Mouse (Mus musculus): ENCODE data around the gene Dvl1. TPM values are rescaled to one million over a fixed set of nuclear protein-coding genes. Genes with fewer than 3 reads are reported as not detected.

The Dvl1 gene
- polyA plus RNA-seq, 1 experiment = 73.8 TPM

- WGBS = 59% methylated on average over 8 of the region's 8 CpGs
- DNase-seq (ENCODE audit: low read depth, low spot score) = no peak
These were observed 8.7 kb upstream of the Dvl1 start for GRCm38 (mm10) chr4:155838187-155839153.

DNA sequence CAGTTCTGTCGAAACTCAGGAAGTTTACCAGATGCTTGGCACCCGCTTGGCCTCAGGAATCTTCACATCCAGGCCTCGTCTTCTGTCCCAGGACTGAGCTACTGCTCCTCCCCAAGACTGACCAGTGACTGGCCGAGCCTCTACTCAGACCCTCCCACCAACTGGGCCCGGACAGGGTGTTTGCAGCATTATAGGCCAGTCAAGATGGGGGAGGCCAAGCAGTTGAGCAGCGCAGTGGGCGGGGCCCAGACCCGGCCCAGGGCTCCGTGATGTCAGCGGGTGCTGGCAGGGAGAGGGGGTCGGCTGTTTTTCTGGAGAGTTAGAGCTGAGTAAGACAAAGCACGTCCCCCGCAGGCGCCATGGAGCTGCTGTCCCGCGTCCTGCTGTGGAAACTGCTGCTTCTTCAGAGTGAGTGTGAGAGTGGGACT, 7.7 kb upstream of the Dvl1 start, which contains the start of gene Mxra8:
Gene Mxra8, plus strand, starts transcription at position 198 of the 428 bp plus-strand sequence.
- DNase-seq (ENCODE audit: low read depth, low spot score) = no peak
- 50% methylated on average over 16 of the region's 16 CpGs for WGBS

DNA sequence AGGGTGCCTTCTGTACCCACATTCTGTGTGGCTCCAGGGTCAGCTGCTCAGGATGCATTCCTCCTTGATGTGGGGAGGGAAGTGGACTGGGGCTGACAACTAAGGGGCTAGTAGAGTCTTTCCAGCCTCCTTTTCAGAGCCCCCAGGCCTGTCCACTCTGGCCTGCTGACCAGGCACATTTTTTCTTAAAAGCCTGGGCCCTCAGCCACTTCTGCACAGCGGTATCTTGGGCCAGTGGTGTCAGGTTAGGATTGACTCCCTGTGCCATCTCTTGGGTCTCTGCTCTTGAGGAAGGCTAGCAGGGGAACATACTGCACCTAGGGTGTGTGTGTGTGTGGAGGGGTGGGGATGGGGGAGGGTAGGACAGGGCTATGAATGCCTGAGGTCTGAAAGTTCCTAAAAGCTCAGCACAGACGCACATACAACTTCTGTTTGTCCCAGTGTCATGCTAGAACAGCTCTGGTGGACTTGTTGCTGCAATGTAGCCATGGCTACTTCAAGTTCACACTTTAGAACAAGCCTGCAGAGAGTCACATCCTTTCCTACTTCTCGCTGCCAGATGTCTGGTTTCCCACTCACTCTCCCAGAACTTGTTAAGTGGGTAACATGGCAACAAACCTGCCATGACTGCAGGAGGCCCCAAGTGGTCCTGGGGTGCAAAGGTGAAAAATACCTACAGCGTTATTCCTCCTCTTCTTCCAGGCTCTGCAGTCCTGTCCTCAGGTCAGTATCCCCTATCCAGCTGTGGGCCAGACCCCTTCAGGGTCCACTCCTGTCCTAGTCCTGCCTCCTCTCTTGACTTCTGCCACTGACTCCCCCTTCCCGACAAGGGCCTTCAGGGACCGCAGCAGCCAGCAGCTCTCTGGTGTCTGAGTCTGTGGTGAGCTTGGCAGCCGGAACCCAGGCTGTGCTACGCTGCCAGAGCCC, 6.9 kb upstream of the Dvl1 start:
- 18% methylated on average over 8 of the region's 8 CpGs for WGBS
- DNase-seq (ENCODE audit: low read depth, low spot score) = no peak

- under 1% methylated on average over 32 of the region's 32 CpGs for WGBS
- no peak for DNase-seq (ENCODE audit: low read depth, low spot score)
These were observed 6.2 kb upstream of the Dvl1 start for GRCm38 (mm10) chr4:155841003-155841454.

DNA sequence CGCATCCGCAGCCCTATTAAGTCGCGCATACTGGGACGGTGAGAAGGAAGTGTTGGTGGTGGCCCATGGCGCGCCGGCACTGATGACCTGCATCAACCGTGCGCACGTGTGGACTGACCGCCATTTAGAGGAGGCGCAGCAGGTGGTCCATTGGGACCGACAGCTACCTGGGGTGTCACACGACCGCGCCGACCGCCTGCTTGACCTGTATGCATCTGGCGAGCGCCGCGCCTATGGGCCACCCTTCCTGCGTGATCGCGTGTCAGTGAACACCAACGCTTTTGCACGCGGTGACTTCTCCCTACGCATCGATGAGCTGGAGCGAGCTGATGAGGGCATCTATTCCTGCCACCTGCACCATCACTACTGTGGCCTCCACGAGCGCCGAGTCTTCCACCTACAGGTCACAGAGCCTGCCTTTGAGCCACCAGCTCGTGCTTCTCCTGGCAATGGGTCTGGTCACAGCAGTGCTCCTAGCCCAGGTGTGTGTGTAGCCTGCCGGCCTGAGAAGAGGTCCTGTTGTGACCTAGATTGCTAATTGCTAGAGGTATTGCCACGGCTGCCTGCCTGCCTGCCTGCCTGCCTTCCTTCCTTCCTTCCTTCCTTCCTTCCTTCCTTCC, 5.4 kb upstream of the Dvl1 start:
- DNase-seq (ENCODE audit: low read depth, low spot score) = no peak
- 40% methylated on average over 38 of the region's 38 CpGs for WGBS

GRCm38 (mm10) chr4:155843231-155843630, 4.0 kb upstream of the Dvl1 start:
- 43% methylated on average over 5 of the region's 5 CpGs for WGBS
- DNase-seq (ENCODE audit: low read depth, low spot score) = no peak

- 1% methylated on average over 69 of the region's 69 CpGs for WGBS
- DNase-seq (ENCODE audit: low read depth, low spot score) = no peak
These were observed 570 bp downstream of the Dvl1 start for GRCm38 (mm10) chr4:155847591-155848352.

- DNase-seq (ENCODE audit: low read depth, low spot score) = no peak
- WGBS = 41% methylated on average over 7 of the region's 7 CpGs
These were observed 1.4 kb downstream of the Dvl1 start for GRCm38 (mm10) chr4:155848434-155849095.

DNA sequence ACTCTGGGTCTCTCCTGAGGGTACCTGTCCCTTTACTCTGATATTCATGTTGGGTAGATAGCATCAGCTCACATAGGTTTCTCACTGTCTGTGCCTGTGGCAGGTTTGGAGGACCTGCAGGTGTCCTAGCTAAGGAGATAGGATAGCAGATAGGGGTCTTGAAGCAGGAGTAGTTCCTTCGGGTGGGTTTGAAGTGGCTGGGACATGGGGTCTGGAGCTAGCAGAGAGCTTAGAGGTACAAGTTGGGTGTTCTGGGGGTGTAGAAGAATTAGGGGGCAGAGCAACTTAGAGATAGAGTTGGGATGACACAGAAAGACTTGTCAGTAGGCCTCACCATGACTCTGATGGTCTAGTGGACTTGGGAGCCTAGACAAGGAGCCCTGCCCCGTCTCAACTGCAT, 2.2 kb downstream of the Dvl1 start:
- 80% methylated on average over 2 of the region's 2 CpGs for WGBS
- no peak for DNase-seq (ENCODE audit: low read depth, low spot score)

DNA sequence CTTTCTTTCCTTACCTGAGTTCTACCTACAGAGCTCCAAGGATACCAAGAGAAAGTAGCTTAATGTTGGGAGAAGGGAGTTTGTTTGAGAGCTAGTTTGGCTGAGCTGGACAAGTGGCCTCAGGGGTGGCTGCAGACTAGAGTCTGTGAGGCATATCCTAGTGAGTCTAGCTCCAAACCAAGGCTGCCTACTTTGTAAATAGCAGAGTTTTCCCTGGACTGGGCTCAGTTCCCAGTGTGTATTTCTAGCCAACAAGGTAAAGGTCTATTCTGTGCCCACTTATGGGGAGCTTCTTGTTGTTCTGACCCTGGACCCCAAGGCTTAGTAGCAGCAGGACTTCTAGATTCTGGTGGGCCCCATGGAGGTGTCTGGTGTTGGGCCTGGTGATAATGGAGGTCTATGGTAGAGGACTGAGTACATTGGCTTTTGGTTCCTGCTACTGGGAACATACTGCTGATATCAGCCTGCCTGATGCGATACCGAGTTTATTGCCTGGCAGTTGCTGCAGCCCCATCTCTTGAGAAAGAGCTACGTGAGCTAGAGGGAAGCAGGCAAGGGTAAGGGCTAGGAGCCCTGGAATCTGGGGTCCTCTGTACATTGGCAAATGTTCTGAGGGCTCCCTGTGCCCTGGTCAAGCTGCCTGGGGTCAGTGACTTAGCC, 2.7 kb downstream of the Dvl1 start:
- no peak for DNase-seq (ENCODE audit: low read depth, low spot score)
- WGBS = 65% methylated on average over 3 of the region's 3 CpGs

GRCm38 (mm10) chr4:155851368-155851767, 4.2 kb downstream of the Dvl1 start:
- DNase-seq (ENCODE audit: low read depth, low spot score) = no peak
- WGBS = 79% methylated on average over 3 of the region's 3 CpGs

GRCm38 (mm10) chr4:155851951-155852411, 4.8 kb downstream of the Dvl1 start:
- WGBS = 39% methylated on average over 2 of the region's 2 CpGs
- no peak for DNase-seq (ENCODE audit: low read depth, low spot score)

DNA sequence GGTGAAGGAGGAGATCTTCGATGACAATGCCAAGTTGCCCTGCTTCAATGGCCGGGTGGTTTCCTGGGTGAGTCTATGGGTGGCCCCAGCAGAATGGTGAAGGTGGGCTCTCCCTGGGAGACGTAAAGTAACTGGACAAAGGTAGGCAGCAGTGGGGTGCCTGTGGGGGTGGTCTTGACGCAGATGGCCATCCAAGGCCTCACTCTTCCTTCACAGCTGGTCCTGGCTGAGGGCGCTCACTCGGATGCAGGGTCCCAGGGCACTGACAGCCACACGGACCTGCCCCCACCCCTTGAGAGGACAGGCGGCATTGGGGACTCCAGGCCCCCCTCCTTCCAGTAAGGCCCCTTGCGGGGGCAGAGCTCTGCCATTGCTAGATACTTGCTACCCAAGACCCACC, 6.2 kb downstream of the Dvl1 start:
- 91% methylated on average over 9 of the region's 9 CpGs for WGBS

DNA sequence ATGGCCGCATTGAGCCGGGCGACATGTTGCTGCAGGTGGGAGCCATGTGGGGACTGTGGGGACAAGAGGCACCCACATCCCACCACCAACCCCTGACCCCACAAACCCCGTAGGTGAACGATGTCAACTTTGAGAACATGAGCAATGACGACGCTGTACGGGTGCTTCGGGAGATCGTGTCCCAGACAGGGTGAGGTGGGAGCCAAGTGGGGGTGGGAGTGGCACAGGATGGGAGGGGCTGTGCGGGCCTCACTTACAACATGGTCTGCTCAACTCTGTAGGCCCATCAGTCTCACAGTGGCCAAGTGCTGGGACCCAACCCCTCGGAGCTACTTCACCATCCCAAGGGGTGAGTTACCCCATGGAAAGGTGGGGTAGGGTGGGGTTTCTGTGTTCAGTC, 7.8 kb downstream of the Dvl1 start:
- 90% methylated on average over 12 of the region's 12 CpGs for WGBS
- no peak for DNase-seq (ENCODE audit: low read depth, low spot score)

More for the DNA sequence above, 6.2 kb downstream of the Dvl1 start:
- DNase-seq (ENCODE audit: low read depth, low spot score) = no peak

GRCm38 (mm10) chr4:155856071-155856470, 8.9 kb downstream of the Dvl1 start:
- DNase-seq (ENCODE audit: low read depth, low spot score) = no peak
- WGBS = 93% methylated on average over 12 of the region's 12 CpGs

- 82% methylated on average over 3 of the region's 3 CpGs for WGBS
- DNase-seq (ENCODE audit: low read depth, low spot score) = no peak
These were observed 9.7 kb downstream of the Dvl1 start for GRCm38 (mm10) chr4:155856881-155857280.

DNA sequence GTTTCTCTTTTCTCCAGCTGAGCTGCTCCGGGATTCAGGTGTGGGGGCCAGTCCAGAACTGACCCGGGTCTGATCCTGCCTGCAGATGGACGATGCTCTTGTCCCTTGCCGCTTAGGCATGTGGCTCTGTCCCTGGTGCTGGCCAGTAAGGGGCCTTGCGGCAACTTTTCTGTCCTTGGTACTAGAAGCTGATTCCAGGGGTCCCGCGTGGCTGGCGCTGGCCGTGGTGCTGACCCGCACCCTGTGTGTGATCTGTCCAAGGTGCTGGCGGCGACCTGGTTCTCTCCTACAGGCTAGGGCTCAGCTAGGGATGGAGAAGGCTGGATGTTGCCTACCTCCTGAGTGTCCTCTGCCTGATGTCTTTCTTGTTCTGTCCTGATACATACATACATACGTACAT, 12.1 kb downstream of the Dvl1 start:
- no peak for DNase-seq (ENCODE audit: low read depth, low spot score)
- whole genome bisulfite sequencing = 41% methylated on average over 13 of the region's 13 CpGs

- DNase-seq (ENCODE audit: low read depth, low spot score) = no peak
- WGBS = 88% methylated on average over 7 of the region's 7 CpGs
These were observed 14.6 kb downstream of the Dvl1 start for GRCm38 (mm10) chr4:155861787-155862186.

Data from large intestine, adult 2 months (tissue).